Mouse (Mus musculus) E14TG2a.4 (cell line): ENCODE measurements around the gene Npas3.

ENCODE experiments used
- CTCF ChIP-seq: conservative IDR thresholded peaks from 2 replicates; pipeline ENCODE4 v1.5.1; 2014; ENCODE audit warnings: low read length
- NANOG ChIP-seq: IDR thresholded peaks from 2 replicates; pipeline ENCODE4 v1.6.1; 2014; ENCODE audit warnings: borderline replicate concordance, low read length, mixed read lengths

DNA sequence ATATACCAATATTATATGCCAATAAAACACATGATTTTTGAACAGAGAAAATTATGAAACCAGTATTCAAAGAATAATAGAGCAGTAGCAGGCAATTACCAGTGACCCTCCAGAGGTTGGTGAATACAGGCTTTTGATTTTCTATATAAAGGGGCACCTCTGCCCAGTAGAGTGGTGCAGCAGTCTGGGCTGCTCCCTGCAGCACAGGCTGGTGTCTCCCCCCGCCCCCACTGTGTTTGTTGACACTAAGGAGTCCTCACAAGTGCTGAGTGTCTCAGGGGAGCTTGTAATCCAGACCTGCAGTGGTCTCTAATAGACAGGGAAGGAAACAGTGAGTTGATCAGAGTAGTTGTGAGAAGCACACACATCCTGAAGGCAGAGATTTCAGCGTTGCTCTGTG, 68.2 kb downstream of the Npas3 start:
- no peak for TF ChIP-seq CTCF
- TF ChIP-seq NANOG, result no peak
